Mouse (Mus musculus): ENCODE results near the gene Kdsr.
"Not testable (repeated sequence)": the region's sequence is repeated elsewhere in the genome, so short reads cannot be mapped to it uniquely, and the experiment has no call there.

The Kdsr gene

GRCm38 (mm10) chr1:106739810-106740209, 19.7 kb downstream of the Kdsr start:
- DNase-seq (ENCODE audit: low spot score in 2 of 2) = no peak

GRCm38 (mm10) chr1:106738092-106738491, 21.4 kb downstream of the Kdsr start:
- DNase-seq (ENCODE audit: low spot score in 2 of 2) = peak in 1 of 2 experiments; percentile 57

GRCm38 (mm10) chr1:106736211-106736610, 23.3 kb downstream of the Kdsr start:
- DNase-seq (ENCODE audit: low spot score in 2 of 2) = no peak

GRCm38 (mm10) chr1:106735586-106735985, 23.9 kb downstream of the Kdsr start:
- peak in 1 of 2 experiments; percentile 57 for DNase-seq (ENCODE audit: low spot score in 2 of 2)

GRCm38 (mm10) chr1:106722061-106722460, 37.5 kb downstream of the Kdsr start:
- DNase-seq (ENCODE audit: low spot score in 2 of 2) = no peak

GRCm38 (mm10) chr1:106717736-106718135, 41.8 kb downstream of the Kdsr start:
- not testable (repeated sequence) for DNase-seq (ENCODE audit: low spot score in 2 of 2)

- peak; percentile 30 to 78 for DNase-seq (ENCODE audit: low spot score in 2 of 2)
Measured at GRCm38 (mm10) chr1:106717071-106717601, 42.4 kb downstream of the Kdsr start.

- DNase-seq (ENCODE audit: low spot score in 2 of 2) = no peak
Measured at GRCm38 (mm10) chr1:106716141-106716540, 43.4 kb downstream of the Kdsr start.

GRCm38 (mm10) chr1:106715111-106716083, 44.1 kb downstream of the Kdsr start:
- DNase-seq (ENCODE audit: low spot score in 2 of 2) = no peak

GRCm38 (mm10) chr1:106714530-106714981, 45.0 kb downstream of the Kdsr start:
- no peak for DNase-seq (ENCODE audit: low spot score in 2 of 2)

GRCm38 (mm10) chr1:106713621-106714529, 45.7 kb downstream of the Kdsr start, which contains the start of gene Bcl2:
Gene Bcl2, minus strand, starts transcription at chr1:106714274.
- DNase-seq (ENCODE audit: low spot score in 2 of 2) = peak; percentile 50 to 70

GRCm38 (mm10) chr1:106712330-106712729, 47.2 kb downstream of the Kdsr start:
- peak; percentile 25 to 77 for DNase-seq (ENCODE audit: low spot score in 2 of 2)

- DNase-seq (ENCODE audit: low spot score in 2 of 2) = no peak
Measured at GRCm38 (mm10) chr1:106711356-106712125, 48.0 kb downstream of the Kdsr start.

GRCm38 (mm10) chr1:106710202-106710601, 49.3 kb downstream of the Kdsr start:
- DNase-seq (ENCODE audit: low spot score in 2 of 2) = no peak

GRCm38 (mm10) chr1:106707036-106707880, 52.3 kb downstream of the Kdsr start:
- no peak for DNase-seq (ENCODE audit: low spot score in 2 of 2)

- DNase-seq (ENCODE audit: low spot score in 2 of 2) = no peak
Measured at GRCm38 (mm10) chr1:106703183-106703582, 56.3 kb downstream of the Kdsr start.

- DNase-seq (ENCODE audit: low spot score in 2 of 2) = no peak
Measured at GRCm38 (mm10) chr1:106702471-106703175, 56.9 kb downstream of the Kdsr start.

- no peak for DNase-seq (ENCODE audit: low spot score in 2 of 2)
Measured at GRCm38 (mm10) chr1:106700520-106701114, 58.9 kb downstream of the Kdsr start.

GRCm38 (mm10) chr1:106696472-106696871, 63.1 kb downstream of the Kdsr start:
- no peak for DNase-seq (ENCODE audit: low spot score in 2 of 2)
